Mouse (Mus musculus) embryonic facial prominence, embryonic 14.5 days (tissue): ENCODE measurements around the gene Cyp2d26. TPM values are rescaled to one million over a fixed set of nuclear protein-coding genes. Genes with fewer than 3 reads are reported as not detected.

Experiments
- microRNA-seq: library from miRNA; unstranded; fragments of <30 nt; microRNA quantifications from one replicate; pipeline ENCODE4, GENCODE M21; 2016; ENCODE audit warnings: borderline number of aligned reads
- polyA plus RNA-seq: library from polyadenylated mRNA; unstranded; fragments of >200 nt; fragmentation: Nextera tagmentation; extraction: Ambion mirVana; gene quantifications from 2 replicates; pipeline ENCODE4 v1.2.1, GENCODE M21; 2014

The Cyp2d26 gene
- polyA plus RNA-seq, 1 experiment from 2014 or later: not detected

Small RNA genes lying within 50 kb of the gene (microRNA-seq; reads per million reads assigned to microRNA genes)
- gene Gm27618: not detected

Other genes with a start within 250 kb of the Cyp2d26 start
- gene Cyp2d12, start 239.2 kb downstream of the Cyp2d26 start, polyA plus RNA-seq: not detected in 2 replicates
- gene Cyp2d34, start 173.3 kb downstream of the Cyp2d26 start, polyA plus RNA-seq: not detected in 2 replicates
- not detected in 2 replicates for gene Cyp2d40, start 30.1 kb downstream of the Cyp2d26 start, polyA plus RNA-seq
- gene Tcf20, start 193.6 kb upstream of the Cyp2d26 start, polyA plus RNA-seq: 11.3 and 12.3 TPM in 2 replicates
- gene Nfam1, start 239.0 kb upstream of the Cyp2d26 start, polyA plus RNA-seq: 4.7 and 6.0 TPM in 2 replicates